Mouse (Mus musculus): Measurements from ENCODE around the gene Sowaha.

- TF ChIP-seq EP300 (IDR thresholded peaks at IDR 0.05; ENCODE audit: low read depth) (no peak), CTCF (IDR thresholded peaks at IDR 0.05; ENCODE audit: low read depth) (peak; percentile 15; the same call in 1 of the 2 replicates)
These were observed 22.1 kb upstream of the Sowaha start for GRCm38 (mm10) chr11:53502039-53502765.

All from heart, postnatal 0 days (tissue).